Mouse (Mus musculus): ENCODE measurements around the gene Oas1h.
"Not testable (repeated sequence)": the region's sequence is repeated elsewhere in the genome, so short reads cannot be mapped to it uniquely, and the experiment has no call there.

The Oas1h gene

DNA sequence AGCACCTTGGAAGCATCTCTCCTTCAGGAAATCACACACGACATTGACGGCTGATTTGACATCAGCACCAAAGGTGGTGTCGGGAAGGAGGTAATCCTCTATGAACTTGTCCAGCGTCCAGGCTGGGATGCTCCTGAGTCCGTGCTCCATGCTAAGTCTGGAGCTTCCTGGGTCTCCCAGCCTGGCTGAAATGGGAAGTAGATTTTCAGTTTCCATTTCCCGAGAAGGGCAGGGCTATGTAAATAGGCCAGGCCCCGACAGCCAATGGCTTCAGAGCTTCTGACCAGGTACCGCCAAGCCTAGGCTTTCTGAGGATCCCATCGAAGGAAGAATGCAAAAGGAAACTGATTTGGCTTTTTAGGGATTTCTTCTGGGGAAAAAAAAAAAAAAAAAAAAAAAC is 26.2 kb downstream of the Oas1h start, which contains the start of gene Oas1g:
TSS of gene Oas1g (minus strand) at position 201 of the 400 bp plus-strand sequence.
- not testable (repeated sequence) for DNase-seq (ENCODE audit: low spot score)

DNA sequence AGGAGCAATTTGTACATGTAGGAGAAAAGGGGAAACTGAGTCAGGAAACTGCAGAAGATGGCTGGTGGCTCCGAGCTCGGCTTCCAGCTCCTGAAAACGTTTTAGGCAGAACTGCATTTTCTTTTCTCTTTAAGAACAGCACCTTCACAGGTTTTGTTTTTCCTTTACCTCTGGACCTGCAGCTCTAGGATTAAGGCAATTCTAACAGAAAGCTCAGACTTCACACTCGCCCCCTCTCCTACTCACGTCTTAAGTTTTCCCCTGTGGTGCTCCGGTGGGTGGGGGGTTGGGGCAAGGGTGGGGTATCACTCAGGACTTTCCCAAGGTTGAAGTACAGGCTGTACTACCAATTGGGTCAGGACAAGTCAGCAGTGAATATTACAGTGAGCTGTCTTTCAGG is 26.6 kb downstream of the Oas1h start:
- DNase-seq (ENCODE audit: low spot score) = no peak

DNA sequence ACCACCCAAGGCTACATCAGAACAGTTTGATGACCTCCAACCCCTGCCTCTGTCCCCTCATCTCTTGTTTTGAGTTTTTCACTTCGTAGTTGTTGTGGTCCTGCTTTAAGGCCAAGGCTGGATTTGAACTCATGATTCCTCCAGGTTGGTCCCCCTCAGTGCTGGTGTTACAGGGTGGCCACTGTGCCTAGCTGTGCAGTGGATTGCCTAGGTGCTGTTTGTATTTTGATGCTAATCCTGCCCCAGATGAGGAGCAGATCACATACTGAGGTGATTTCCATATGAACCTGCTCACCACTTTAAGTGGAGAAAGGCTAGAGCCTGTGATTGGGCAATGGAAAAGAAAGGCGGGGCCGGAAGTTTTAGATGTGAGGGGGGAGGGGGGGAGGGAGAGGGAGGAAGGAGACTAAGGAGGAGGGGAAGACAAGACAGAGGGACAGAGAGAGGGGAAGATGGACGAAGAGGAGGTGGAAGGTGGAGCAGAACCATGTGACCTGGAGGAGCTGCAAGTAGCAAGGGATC is 27.1 kb downstream of the Oas1h start:
- DNase-seq (ENCODE audit: low spot score) = not testable (repeated sequence)

GRCm38 (mm10) chr5:120890026-120890425 is 28.8 kb downstream of the Oas1h start:
- no peak for DNase-seq (ENCODE audit: low spot score)

- DNase-seq (ENCODE audit: low spot score) = no peak
Measured at GRCm38 (mm10) chr5:120890991-120891390, 29.8 kb downstream of the Oas1h start.

- not testable (repeated sequence) for DNase-seq (ENCODE audit: low spot score)
Measured at GRCm38 (mm10) chr5:120891566-120892242, 30.5 kb downstream of the Oas1h start.

DNA sequence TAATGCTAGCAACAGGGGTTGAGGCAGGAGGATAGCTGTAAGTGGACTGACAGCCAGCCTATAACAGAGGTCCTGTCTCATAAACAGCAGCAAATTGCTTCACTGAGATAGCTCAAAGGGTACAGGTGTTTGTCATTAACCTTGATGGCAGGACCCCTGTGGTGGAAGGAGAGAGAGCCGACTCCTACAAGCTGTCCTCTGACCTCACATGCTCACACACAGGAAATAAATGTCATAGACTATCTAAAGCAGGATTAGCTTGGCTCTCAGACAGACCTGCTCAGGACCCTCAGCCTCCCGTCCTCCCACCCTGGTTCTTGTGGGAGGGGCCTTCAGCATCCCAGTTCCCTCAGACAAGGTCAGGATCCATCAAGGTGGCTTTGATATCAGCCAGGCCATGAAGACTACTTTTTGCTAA is 31.0 kb downstream of the Oas1h start:
- no peak for DNase-seq (ENCODE audit: low spot score)

GRCm38 (mm10) chr5:120893866-120894265 is 32.6 kb downstream of the Oas1h start:
- not testable (repeated sequence) for DNase-seq (ENCODE audit: low spot score)

DNA sequence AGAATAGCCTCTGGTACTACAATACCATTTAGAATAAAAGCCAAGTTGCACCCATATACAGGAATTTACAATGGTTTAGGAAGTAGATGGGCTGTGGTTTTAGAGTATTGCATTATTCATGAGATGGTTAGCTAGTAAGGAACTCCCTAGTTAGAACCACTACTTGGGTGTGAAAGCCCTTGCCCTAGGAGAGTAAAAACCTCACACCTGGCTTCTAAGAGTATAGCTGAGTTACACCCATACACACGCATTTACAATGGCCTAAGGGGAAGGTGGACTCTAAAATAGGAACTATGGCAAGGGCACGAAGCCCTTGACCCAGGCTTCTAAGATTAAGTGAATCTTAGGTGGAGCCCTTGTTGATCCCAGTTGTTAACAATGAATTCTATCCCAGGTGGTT is 33.5 kb downstream of the Oas1h start:
- not testable (repeated sequence) for DNase-seq (ENCODE audit: low spot score)

DNA sequence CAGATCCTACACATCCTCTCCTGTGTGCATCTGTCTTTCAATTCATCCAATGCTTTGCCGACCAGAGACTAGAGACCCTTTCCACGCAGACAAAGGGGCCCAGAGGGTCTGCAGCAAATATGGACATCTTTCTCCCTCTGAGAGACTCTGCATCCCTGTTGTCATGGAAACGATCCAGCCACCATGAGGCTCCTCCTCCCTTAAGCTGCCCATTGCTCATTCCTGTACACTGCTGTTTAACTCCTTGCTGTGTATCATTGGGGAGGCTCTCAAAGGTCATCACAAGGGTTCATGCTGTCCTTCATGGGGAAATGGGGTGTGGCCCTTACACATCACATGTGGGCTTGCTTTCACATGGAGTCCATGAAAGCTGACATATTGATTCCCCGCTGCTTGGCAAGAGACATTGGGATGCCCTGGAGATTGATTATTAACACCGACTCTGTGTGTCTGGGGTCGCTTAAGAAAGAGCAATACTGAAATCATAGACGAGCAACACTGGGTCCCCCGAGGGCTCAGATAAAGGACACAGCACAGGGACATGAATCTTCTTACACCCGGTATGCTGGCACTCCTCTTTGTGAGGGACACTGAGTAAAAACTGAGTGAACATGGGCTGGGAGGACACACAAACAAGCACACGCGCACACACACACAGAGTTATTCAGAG is 34.1 kb downstream of the Oas1h start:
- no peak for DNase-seq (ENCODE audit: low spot score)

DNA sequence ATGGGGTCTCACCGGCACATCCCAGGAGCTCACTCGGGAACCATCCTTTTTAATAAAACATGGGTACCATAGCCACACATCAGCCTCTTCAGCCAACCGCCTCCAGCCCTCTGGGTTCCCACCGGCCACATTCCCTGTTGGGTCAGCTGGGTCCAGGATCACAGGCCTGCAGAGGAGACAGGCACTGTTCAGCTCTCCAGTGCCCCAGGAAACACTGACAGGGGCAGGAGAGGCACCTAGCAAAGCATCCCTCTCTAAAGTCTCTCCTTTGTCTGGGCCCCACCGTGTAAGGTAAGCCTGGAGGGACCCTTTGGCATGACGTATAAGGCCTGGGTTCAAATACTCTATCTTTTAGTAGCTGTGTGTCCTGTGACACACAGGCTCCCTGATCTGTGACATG is 37.1 kb downstream of the Oas1h start:
- no peak for DNase-seq (ENCODE audit: low spot score)

GRCm38 (mm10) chr5:120898726-120899125 is 37.5 kb downstream of the Oas1h start:
- no peak for DNase-seq (ENCODE audit: low spot score)

- no peak for DNase-seq (ENCODE audit: low spot score)
Measured at GRCm38 (mm10) chr5:120900666-120901065, 39.4 kb downstream of the Oas1h start.

DNA sequence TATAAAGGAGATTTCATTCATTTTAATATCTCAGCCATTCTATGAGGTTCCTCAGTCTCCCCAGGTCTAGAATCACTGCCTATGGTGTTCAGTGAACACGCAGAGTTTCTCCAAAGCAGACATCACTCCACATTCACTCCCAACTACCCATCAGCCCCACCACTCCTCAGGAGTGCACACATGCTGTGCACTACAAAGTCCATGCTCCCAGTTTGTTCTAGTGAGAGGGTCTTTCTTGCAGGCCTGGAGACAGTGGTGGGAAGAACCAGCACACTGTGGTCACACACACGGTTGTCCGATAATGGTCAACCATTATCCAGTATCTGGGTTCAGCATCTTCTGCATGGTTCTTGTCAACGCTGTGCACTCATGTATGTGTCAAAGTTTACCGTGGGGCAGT is 40.8 kb downstream of the Oas1h start:
- no peak for DNase-seq (ENCODE audit: low spot score)

DNA sequence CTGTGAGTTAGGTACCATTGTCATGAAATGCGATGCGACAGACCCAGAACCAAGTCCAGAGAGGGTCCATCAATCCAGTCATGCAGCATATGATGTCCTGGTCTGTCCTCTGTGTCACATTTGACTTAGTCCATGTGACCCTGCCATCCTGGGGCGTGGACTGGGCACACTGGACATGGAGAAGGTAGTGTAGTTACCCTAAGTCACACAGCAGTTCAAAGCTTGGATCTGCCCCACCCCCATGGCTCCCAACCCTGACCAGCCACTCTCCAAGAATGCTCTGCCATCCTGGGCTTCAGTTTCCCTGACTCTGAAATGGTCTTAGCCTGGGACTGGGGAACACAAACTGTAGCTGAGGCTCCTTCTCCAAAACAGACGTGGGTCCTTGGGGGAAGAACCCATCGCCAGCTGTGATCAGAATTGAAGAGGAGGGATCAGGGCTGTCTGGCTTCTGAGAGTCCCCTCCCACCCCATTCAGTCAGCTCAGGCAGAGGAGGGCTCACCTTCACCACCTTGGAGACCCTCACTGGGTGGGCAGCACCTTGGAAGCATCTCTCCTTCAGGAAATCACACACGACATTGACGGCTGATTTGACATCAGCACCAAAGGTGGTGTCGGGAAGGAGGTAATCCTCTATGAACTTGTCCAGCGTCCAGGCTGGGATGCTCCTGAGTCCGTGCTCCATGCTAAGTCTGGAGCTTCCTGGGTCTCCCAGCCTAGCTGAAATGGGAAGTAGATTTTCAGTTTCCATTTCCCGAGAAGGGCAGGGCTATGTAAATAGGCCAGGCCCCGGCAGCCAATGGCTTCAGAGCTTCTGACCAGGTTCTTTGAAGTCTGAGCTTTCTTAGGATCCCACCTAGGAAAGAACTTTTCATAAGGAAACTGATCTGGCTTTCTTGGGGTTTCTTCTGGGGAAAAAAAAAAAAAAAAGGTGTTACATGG is 45.8 kb downstream of the Oas1h start, which contains the start of gene Oas1a:
TSS of gene Oas1a (minus strand) at position 731 of the 943 bp plus-strand sequence.
- not testable (repeated sequence) for DNase-seq (ENCODE audit: low spot score)

GRCm38 (mm10) chr5:120908196-120908920 is 47.1 kb downstream of the Oas1h start:
- no peak for DNase-seq (ENCODE audit: low spot score)

DNA sequence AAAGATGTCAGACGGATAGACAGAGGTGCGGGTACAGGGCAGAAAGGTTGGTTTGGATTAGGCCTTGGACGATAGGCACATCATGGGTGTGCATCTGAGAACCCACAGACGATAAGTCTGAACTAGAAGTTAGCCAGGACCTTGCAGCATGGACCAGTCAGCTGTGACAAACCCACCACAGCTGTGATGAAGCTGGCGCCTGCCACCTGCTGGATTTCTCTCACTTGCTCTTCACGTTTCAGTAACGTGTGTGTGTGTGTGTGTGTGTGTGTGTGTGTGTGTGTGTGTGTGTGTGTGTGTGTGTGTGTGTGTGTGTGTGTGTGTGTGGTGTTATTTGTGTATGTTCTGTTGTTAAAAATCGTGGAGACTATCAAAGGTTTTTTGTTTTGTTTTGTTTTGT is 53.0 kb downstream of the Oas1h start, which contains the start of gene Oas1d:
TSS of gene Oas1d (plus strand) at position 333 of the 400 bp plus-strand sequence.
- not testable (repeated sequence) for DNase-seq (ENCODE audit: low spot score)

DNA sequence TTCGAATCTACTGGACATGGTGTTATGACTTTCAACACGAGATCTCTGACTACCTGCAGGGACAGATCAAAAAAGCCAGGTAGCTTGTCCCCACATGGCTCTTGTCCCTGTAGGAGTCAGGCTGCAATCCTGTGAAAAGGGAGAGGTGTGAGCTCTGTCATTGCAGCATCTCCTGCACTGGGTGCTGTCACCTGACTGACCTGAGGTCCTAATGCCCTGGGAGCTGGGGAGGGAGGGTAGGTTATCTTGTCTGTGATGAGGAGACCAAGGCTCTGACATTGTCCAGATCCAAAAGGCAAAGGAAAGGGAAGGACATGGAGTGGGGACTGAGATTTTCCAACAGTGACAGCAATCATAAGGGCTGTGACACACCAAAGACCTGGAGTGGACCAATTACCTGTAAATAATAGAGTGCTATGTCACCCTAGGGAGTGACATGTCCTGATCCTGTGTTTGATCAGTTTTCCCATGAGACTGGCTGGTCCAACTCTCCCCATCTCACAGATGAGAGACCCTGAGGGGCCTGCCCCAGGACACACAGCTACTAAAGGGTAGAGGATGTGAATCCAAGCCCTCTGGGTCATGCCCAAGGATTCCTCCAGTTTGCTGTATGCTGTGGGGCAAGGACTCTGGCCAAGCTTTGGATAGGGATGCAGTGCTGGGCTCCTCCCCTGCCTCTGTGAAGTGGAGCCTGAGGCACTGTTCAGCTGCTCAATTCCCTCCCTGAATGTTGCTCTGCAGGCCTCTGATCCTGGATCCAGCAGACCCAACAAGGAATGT is 58.1 kb downstream of the Oas1h start:
- DNase-seq (ENCODE audit: low spot score) = not testable (repeated sequence)

- no peak for DNase-seq (ENCODE audit: low spot score)
Measured at GRCm38 (mm10) chr5:120920296-120920695, 59.1 kb downstream of the Oas1h start.

Data from T-cell, adult 2 months (primary cell).